Mouse (Mus musculus) embryonic facial prominence, embryonic 15.5 days (tissue): ENCODE results near the gene Clptm1. TPM values are rescaled to one million over a fixed set of nuclear protein-coding genes. Genes with fewer than 3 reads are reported as not detected.
A peak's percentile ranks its signal among the peaks of the same experiment; 100 is the strongest.

Experiments used
- ATAC-seq: fragments of 200-750 bp; cut with Nextera tagmentation; 2 replicates; pipeline ENCODE4 v1.8.0; 2017; ENCODE audit warnings: low read depth, moderate TSS enrichment; ENCODE audit not compliant: insufficient number of reproducible peaks, low FRiP score, low TSS enrichment
- H3K27ac ChIP-seq: fragments of 300-500 bp; sonication (generic); replicated peaks from 2 replicates; pipeline ENCODE4 v1.5.1; 2015; ENCODE audit warnings: mild to moderate bottlenecking, inconsistent platforms
- H3K27me3 ChIP-seq: fragments of 300-500 bp; sonication (generic); 2 replicates; pipeline ENCODE4 v1.6.1; 2015; ENCODE audit warnings: inconsistent platforms
- H3K36me3 ChIP-seq: fragments of 300-500 bp; sonication (generic); 2 replicates; pipeline ENCODE4 v1.6.1; 2015; ENCODE audit warnings: mild to moderate bottlenecking, inconsistent platforms
- H3K4me1 ChIP-seq: fragments of 300-500 bp; sonication (generic); 2 replicates; pipeline ENCODE4 v1.6.1; 2015; ENCODE audit warnings: inconsistent platforms
- H3K4me2 ChIP-seq: fragments of 300-500 bp; sonication (generic); replicated peaks from 2 replicates; pipeline ENCODE4 v1.6.1; 2015; ENCODE audit warnings: mild to moderate bottlenecking, inconsistent platforms
- H3K4me3 ChIP-seq: fragments of 300-500 bp; sonication (generic); replicated peaks from 2 replicates; pipeline ENCODE4 v1.5.1; 2015; ENCODE audit warnings: mild to moderate bottlenecking, inconsistent platforms
- H3K9ac ChIP-seq: fragments of 300-500 bp; sonication (generic); 2 replicates; pipeline ENCODE4 v1.6.1; 2015; ENCODE audit warnings: inconsistent platforms
- H3K9me3 ChIP-seq: fragments of 300-500 bp; sonication (generic); replicated peaks from 2 replicates; pipeline ENCODE4 v1.6.1; 2016; ENCODE audit warnings: inconsistent platforms
- WGBS: fragments of 180-500 bp; shearing (Covaris S2); methylation state at CpG from one replicate; pipeline ENCODE4 v1.1.7; 2015; 5-methylcytosine and 5-hydroxymethylcytosine counted together
- polyA plus RNA-seq: library from polyadenylated mRNA; unstranded; fragments of >200 nt; fragmentation: Nextera tagmentation; extraction: Ambion mirVana; gene quantifications from 2 replicates; pipeline ENCODE4 v1.2.1, GENCODE M21; 2015

Gene Clptm1
- polyA plus RNA-seq: 78.0 and 89.1 TPM in 2 replicates

- H3K27me3 ChIP-seq: no peaks in the 10 kb centered on the region
- peak within 1 kb of the TSS; percentile 67 for H3K4me2 ChIP-seq
- peak within 1 kb of the TSS; percentile 99 for H3K27ac ChIP-seq
- under 1% methylated on average over 53 of the region's 63 CpGs for WGBS
- H3K4me3 ChIP-seq: peak within 1 kb of the TSS; percentile 99
- peak within 1 kb of the TSS; percentile 97 for H3K9ac ChIP-seq
- peaks cover 21% of the 10 kb centered on the region for H3K4me1 ChIP-seq
- H3K9me3 ChIP-seq: no peaks in the 10 kb centered on the region
- peaks cover 5% of the 10 kb centered on the region; the same call in 1 of the 2 replicates for H3K36me3 ChIP-seq
- ATAC-seq: peak; percentile 88
Measured at GRCm38 (mm10) chr7:19664955-19665841, at the start of gene Clptm1. Clptm1 (minus strand) TSS chr7:19665033.

- no peak overlapping the region for H3K4me2 ChIP-seq
- H3K36me3 ChIP-seq: peaks cover 57% of the 10 kb centered on the region
Measured at GRCm38 (mm10) chr7:19713598-19713997, 48.8 kb upstream of the Clptm1 start.

GRCm38 (mm10) chr7:19713196-19713595 is 48.4 kb upstream of the Clptm1 start:
- Histone ChIP-seq H3K9ac (no peak overlapping the region), H3K4me3 (no peak overlapping the region), H3K4me1 (peaks cover 25% of the 10 kb centered on the region), H3K27me3 (no peaks in the 10 kb centered on the region), H3K9me3 (no peaks in the 10 kb centered on the region), H3K36me3 (peaks cover 56% of the 10 kb centered on the region), H3K27ac (no peak overlapping the region), H3K4me2 (no peak overlapping the region)
- no peak for ATAC-seq
- 46% methylated on average over 4 of the region's 4 CpGs for WGBS

More at GRCm38 (mm10) chr7:19713598-19713997, 48.8 kb upstream of the Clptm1 start:
- WGBS: 86% methylated on average over 9 of the region's 9 CpGs
- H3K4me1 ChIP-seq: peaks cover 25% of the 10 kb centered on the region
- ATAC-seq: no peak
- H3K4me3 ChIP-seq: no peak overlapping the region; the same call in 1 of the 2 replicates
- no peak overlapping the region for H3K27ac ChIP-seq
- no peaks in the 10 kb centered on the region for H3K27me3 ChIP-seq
- no peak overlapping the region; the same call in 1 of the 2 replicates for H3K9ac ChIP-seq
- no peaks in the 10 kb centered on the region for H3K9me3 ChIP-seq

- H3K9ac ChIP-seq: no peak overlapping the region
- H3K36me3 ChIP-seq: peaks cover 61% of the 10 kb centered on the region
- no peak overlapping the region for H3K4me2 ChIP-seq
- WGBS: 67% methylated on average over 4 of the region's 4 CpGs
- H3K9me3 ChIP-seq: no peaks in the 10 kb centered on the region
- no peak overlapping the region for H3K4me3 ChIP-seq
- no peak for ATAC-seq
- no peaks in the 10 kb centered on the region for H3K27me3 ChIP-seq
- peaks cover 25% of the 10 kb centered on the region for H3K4me1 ChIP-seq
- no peak overlapping the region for H3K27ac ChIP-seq
Measured at GRCm38 (mm10) chr7:19712414-19712813, 47.6 kb upstream of the Clptm1 start.

- Histone ChIP-seq H3K27me3 (no peaks in the 10 kb centered on the region), H3K9ac (no peak overlapping the region), H3K36me3 (peaks cover 71% of the 10 kb centered on the region), H3K4me3 (no peak overlapping the region), H3K9me3 (no peaks in the 10 kb centered on the region), H3K27ac (no peak overlapping the region), H3K4me2 (no peak overlapping the region), H3K4me1 (peaks cover 16% of the 10 kb centered on the region)
- WGBS: 92% methylated on average over 10 of the region's 10 CpGs
- ATAC-seq: no peak
Measured at GRCm38 (mm10) chr7:19710650-19711049, 45.8 kb upstream of the Clptm1 start.

GRCm38 (mm10) chr7:19705271-19705670 is 40.4 kb upstream of the Clptm1 start:
- Histone ChIP-seq H3K27me3 (no peaks in the 10 kb centered on the region), H3K9ac (no peak overlapping the region), H3K27ac (no peak overlapping the region), H3K4me1 (peaks cover 11% of the 10 kb centered on the region), H3K4me2 (no peak overlapping the region), H3K4me3 (no peak overlapping the region), H3K36me3 (peaks cover 67% of the 10 kb centered on the region), H3K9me3 (no peaks in the 10 kb centered on the region)
- no peak for ATAC-seq
- 95% methylated on average over 7 of the region's 7 CpGs for WGBS

GRCm38 (mm10) chr7:19704475-19704874 is 39.6 kb upstream of the Clptm1 start:
- peaks cover 13% of the 10 kb centered on the region for H3K4me1 ChIP-seq
- H3K27ac ChIP-seq: no peak overlapping the region
- H3K4me2 ChIP-seq: no peak overlapping the region
- no peak overlapping the region for H3K9ac ChIP-seq
- no peak for ATAC-seq
- no peaks in the 10 kb centered on the region for H3K9me3 ChIP-seq
- H3K4me3 ChIP-seq: no peak overlapping the region
- H3K36me3 ChIP-seq: peaks cover 60% of the 10 kb centered on the region
- WGBS: 90% methylated on average over 4 of the region's 4 CpGs
- no peaks in the 10 kb centered on the region for H3K27me3 ChIP-seq

- peaks cover 28% of the 10 kb centered on the region for H3K4me1 ChIP-seq
- H3K36me3 ChIP-seq: peaks cover 48% of the 10 kb centered on the region
- ATAC-seq: no peak
- no peaks in the 10 kb centered on the region for H3K9me3 ChIP-seq
- H3K4me2 ChIP-seq: no peak overlapping the region
- WGBS: 89% methylated on average over 16 of the region's 16 CpGs
- H3K27me3 ChIP-seq: no peaks in the 10 kb centered on the region
- no peak overlapping the region for H3K27ac ChIP-seq
- no peak overlapping the region for H3K4me3 ChIP-seq
- H3K9ac ChIP-seq: no peak overlapping the region
Measured at GRCm38 (mm10) chr7:19702859-19703555, 38.2 kb upstream of the Clptm1 start.

GRCm38 (mm10) chr7:19701069-19701761 is 36.4 kb upstream of the Clptm1 start:
- Histone ChIP-seq H3K4me3 (no peak overlapping the region), H3K4me1 (peaks cover 29% of the 10 kb centered on the region), H3K36me3 (peaks cover 39% of the 10 kb centered on the region), H3K4me2 (no peak overlapping the region; the same call in 1 of the 2 replicates), H3K27ac (peak overlapping the region; percentile 69), H3K9me3 (no peaks in the 10 kb centered on the region), H3K9ac (no peak overlapping the region), H3K27me3 (no peaks in the 10 kb centered on the region)
- 31% methylated on average over 21 of the region's 22 CpGs for WGBS
- ATAC-seq: no peak

- H3K4me2 ChIP-seq: no peak overlapping the region; the same call in 1 of the 2 replicates
- 53% methylated on average over 12 of the region's 12 CpGs for WGBS
- H3K9ac ChIP-seq: no peak overlapping the region
- no peak overlapping the region for H3K4me3 ChIP-seq
- H3K27me3 ChIP-seq: no peaks in the 10 kb centered on the region
- H3K9me3 ChIP-seq: no peaks in the 10 kb centered on the region
- no peak for ATAC-seq
- H3K27ac ChIP-seq: peak overlapping the region; percentile 66; the same call in 1 of the 2 replicates
- H3K4me1 ChIP-seq: peaks cover 29% of the 10 kb centered on the region
- peaks cover 40% of the 10 kb centered on the region for H3K36me3 ChIP-seq
Measured at GRCm38 (mm10) chr7:19700299-19701068, 35.7 kb upstream of the Clptm1 start.
